Mouse (Mus musculus) fat pad, adult 2 months (tissue): ENCODE data around the gene Maff.
A peak's percentile ranks its signal among the peaks of the same experiment; 100 is the strongest.

Source experiments
- DNase-seq: peaks from one replicate; pipeline ENCODE4 v3.0.0-alpha.2; 2011; ENCODE audit warnings: low read depth, low spot score; ENCODE audit errors: extremely low read depth

The Maff gene

DNA sequence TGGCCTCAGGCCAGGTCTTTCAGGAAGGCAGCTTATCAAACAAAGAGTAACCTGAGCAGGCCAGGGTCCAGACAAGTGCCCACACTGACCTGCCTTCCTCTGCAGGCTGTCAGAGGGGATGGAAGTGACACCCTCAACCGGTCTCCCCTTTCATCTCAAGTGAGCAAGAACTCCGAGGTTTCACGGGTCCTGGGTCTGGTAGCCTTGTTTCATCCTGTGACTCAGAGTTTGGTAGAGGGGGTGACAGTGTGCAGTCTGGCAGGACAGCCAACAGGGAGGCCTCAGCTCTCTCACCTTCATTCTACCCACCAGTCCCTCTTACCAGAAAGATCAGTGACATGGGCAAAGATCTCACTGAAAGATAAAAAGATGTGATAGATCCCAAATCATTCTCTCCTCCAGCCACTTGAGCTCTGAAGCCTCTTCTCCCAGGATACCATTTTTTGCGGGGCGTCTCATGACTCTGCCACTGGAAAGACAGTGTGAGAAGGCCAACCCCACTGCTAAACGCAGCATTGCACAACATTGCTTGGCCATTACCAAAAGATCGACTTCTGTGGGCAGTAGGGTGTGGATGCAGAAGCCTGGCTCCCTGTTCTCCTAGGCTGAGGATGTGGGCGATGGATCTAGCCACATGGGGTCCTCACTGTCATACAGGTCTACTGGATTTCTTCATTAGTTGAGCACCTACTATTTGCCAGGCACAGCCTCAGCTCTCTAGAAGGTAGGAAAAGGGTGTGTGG lies at the start of gene Maff:
Maff (plus strand) TSS at position 571 of the 743 bp plus-strand sequence.
- DNase-seq: no peak

DNA sequence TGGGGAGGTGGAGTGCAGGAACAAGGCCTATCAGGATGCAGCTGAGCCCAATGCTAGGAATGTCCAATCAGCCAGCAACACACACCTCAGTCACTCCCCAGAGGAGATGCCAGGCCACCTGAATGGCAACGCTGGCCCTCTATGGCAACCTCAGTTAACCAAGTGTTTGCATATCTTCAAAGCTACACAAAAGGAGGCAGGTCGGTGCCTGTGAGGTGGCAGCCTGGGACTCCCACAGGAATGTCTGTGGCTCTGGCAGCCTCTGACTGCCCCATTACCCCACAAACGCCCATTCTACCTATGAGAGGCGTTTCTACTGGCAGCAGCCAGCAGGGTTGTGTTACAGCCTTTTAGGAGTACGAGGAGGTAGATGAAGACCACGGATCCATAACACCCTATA lies 47.9 kb upstream of the Maff start:
- peak; percentile 25 for DNase-seq

DNA sequence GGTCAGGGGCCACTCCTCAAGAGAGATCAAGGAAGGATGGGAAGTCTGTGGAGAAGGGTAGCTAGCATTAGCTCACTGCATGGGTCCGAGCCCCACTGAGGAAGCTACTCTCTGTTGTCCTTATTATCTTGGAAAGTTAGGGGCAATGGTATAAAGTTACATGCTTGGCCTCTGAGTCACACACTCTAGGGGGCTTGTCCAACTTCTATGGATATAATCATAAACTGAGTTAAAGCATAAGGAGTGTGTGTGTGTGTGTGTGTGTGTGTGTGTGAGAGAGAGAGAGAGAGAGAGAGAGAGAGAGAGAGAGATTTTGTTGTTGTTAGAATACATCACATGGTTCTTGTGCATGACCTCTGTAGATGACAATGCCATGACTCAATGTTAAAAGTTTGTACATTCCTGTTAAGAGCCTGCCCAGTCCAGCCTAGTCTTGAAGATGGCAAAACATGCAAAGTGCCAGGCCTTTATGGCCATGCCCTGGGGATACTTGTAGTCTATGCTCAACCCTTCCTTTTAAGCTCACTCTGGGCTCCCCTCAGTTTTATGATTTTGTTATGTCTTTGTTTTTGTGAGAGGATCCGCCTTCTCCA lies 46.8 kb upstream of the Maff start:
- peak; percentile 56 for DNase-seq

DNA sequence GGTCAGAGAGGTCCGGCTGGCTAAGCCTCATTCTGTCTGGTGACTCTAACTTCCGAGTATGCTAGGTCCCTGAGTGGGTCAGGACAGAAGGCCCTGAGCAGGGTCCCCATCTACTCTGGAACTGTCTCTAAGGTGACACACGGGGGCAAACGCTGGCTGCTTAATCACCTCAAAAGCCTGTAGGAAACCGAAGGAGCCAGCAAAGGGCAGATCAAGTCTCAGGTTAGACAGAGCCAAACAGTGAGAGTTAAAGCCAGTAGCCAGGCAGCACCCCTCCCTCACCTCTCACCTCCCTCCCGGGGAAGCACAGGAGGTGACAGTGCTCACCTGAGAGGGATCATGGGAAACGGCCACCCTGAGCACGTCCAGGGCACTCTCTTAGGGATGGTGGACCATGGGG lies 42.7 kb upstream of the Maff start:
- DNase-seq: no peak

DNA sequence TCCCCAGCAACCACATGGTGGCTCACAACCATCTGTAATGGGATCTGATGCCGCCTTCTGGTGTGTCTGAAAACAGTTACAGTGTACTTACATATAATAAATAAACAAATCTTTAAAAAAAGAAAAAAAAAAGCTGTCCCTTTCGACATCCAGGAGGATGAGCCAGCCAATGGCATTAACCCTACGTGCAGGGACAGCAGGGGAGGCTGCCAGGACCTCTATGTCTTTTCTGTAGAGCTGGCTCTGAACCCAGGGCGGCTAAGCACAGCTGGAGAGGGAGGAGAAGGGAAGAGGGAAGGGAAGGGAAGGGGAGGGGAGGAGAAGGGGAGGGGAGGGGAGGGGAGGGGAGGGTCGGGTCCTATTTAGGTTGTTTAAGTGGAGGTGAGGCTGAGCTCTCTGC lies 41.6 kb upstream of the Maff start:
- DNase-seq: no peak

DNA sequence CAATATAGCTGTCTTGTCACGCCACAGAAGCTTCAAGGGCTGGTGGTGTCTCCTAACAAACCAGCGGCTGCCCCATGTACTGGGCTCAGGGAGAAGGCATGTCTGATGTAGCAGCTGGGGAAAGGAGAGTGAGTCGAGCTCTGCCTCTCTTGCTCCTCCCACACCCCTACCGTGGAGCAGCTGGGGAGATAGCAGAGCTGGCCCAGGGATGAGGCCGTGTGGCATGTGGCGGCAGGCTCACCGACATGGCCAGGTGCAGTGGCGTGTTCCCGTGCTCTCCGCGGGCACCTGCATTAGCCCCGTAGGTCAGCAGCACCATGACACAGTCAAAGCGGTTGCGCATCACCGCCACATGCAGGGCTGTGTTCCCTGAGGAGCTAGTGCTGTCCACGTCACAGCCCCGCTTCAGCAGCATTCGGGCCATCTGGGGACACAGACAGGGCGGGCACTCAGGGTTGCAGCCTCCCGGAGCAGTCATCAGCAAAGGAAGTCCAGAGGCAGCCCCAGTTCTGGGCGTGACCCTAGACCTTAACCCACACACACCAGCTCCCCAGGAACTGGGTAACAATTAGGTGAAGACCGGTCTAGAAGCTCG lies 40.3 kb upstream of the Maff start:
- no peak for DNase-seq

DNA sequence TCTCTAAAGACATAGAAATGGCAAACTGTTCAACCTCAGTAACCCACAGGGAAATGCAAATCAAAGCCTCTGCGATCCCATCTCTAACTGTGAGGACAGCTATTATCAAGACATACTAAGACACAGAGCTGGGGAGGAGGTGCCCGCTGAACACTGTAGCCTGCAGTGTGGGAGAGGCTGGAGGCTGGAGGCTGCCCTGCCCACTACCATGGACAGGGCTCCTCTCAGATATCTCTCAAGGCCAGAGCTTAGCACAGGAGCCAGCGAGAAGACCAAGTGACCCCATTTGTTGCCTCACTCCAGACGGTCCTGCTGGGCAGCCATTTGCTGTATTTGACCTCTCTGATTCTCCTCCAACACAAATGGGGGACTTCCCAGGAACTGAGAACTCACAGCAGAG lies 38.6 kb upstream of the Maff start:
- DNase-seq: no peak

DNA sequence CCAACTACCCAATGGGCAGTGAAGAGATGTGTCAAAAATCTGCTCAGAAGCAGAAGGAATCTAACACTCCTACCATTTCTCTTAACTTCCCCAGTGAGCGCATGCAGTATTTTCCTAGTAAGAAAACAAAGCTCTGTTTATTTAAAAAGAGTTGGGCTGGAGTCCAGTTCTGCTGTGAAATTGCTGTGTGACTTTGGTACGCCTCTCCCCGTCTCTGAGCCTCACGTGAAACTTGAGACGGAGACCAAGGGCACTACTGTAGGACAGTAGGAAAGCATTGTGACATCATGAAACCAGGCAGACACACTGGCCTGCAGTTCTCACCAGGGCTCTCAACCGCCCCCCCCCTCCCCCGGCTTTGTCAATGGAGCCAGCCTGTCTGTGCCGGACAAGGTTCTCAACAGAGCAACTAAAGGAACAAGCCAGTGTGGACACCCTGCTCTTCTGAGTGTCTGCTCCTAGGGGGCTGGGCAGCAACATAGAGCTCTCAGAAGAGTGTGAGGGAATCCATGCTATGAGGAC lies 32.5 kb upstream of the Maff start:
- DNase-seq: no peak

DNA sequence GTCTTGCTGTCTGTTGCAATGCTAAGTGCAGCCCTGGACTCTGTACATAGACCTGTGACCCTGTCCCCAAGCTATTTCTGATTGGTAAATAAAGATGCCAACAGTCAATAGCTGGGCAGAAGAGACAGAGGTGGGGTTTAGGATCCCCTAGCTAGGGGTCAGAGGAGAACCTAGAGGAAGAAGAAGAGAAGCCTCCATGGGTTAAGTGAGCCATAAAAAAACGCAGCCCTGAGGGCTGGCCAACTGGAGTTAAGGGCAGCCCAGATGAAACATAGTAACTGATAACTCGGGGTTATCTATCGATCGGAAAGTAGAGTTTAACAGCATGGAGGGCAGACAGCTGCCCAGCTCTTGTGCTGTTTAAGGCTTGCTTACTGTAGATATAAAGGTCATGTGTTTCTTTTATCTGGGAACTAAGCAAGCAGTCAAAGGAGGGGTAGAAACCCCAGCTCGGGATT lies 24.7 kb upstream of the Maff start:
- no peak for DNase-seq

DNA sequence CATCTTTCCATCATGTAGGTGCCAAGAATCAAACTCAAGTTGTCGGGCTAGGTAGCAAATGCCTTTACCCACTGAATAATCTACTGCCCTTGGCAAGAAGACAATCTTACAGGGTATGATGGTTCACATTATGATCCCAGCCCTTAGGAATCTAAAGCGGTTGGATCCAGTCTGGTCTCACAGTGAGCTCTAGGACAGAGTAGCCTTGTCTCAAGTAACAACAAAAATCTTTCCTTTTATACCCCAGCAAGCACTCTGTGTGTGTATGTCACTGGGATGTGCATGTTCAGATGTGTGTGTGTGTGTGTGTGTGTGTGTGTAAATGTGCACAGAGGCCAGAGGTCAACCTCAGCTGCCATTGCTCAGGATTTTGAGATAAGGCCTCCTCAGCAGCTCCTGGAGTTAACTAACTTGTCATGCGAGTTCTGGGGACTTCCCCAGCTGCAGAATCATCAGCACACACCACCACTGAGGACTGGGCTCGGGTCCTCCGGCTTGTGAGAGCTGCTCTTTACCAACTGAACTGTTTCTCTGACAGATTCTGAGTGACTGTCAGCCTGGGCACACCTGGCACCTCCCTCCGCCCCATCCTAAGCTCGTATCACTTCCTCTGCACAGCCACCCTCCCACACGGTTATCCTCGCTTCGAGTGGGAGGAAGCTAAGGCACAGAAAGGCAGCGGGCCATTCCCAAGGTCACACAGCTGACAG lies 24.0 kb upstream of the Maff start:
- no peak for DNase-seq

DNA sequence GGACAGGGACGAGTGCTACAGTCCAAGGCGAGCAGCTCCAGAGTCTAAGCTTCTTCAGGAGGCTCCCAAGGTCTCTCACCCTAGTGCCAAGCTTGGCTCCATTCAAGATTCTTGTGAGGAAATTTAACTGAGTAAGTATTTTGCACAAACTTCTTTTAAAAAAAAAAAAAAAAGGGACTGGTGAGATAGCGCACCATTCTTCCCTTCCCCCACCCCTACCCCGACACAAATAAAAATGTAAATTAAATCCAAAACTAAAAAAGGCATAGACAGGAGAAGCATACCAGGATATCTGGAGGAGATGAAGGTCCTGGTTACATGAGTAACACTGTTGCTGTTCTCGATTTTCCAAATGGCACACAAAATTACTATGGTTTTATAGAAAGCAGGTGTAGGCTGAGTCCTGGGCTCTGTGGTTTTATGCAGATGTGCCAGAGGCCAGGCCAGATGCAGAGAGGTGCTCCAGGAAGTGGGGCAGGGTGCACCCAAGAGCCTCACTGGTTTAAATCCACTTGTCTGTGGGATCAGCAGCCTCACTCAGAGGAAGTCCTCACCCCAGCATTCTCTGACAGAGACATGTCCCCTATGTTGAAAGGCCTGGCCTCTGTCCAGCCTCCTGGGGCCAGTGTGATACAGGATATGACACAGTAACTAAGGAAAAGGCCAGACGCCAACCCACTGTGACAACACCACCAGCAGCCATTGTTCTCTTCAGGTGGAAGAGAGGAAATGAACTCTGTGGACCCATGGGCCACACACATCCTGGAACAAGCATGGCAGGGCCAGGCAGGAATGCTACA lies 23.2 kb upstream of the Maff start:
- DNase-seq: no peak

DNA sequence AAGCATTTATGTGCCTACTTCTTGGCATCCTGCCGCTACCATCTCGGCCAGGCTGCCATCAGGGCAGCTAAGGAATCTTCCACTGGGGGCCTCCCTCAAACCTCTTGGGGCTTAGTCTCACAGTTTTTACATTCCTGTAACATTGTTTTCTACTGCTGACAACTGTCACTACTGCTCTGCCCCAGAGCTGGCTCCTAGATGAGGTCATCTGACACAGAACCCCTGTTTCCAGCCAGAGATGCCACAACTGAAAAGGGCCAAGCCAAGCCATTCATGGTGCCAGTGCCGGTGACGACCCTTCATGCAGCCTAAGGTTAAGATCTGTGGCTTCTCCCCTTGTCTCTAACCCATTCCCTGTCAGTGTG lies 22.6 kb upstream of the Maff start:
- no peak for DNase-seq

DNA sequence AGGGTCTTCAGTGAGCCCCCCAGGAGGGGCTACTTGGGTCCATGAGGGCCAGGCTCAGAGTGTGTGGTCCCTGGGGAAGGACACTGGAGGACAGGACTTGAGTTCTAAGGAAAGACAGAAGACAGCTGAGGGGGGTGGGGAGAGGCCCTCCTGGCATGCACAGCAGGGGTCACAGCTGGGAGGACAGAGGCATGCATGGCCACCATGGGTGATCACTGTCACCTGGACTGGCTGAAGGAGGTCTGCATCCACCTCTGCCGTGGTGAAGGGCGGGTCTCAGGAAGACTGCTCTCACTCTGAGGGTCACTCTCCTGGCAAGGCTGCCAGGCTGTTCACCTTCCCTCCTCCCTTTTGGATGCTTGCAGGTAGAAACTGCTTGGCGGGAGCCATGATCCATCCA lies 22.0 kb upstream of the Maff start:
- DNase-seq: no peak

DNA sequence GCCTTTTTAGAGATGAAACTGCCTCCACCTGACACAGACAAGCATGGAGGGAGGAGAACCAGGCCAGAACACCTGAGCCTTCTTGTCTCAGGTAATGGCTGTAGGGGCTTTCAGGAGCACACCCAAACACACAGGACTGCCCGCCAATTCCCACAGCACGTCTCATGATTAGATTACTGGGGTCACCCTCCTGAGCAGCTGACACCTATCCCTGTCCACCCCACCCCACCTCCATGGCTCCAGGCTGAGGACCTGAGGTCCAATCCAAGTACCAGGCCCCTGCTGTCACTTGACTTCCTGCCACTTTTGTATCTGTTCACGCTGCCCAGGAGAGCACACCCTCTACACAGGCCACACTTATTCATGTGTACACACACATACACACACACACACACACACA lies 20.7 kb upstream of the Maff start:
- no peak for DNase-seq

DNA sequence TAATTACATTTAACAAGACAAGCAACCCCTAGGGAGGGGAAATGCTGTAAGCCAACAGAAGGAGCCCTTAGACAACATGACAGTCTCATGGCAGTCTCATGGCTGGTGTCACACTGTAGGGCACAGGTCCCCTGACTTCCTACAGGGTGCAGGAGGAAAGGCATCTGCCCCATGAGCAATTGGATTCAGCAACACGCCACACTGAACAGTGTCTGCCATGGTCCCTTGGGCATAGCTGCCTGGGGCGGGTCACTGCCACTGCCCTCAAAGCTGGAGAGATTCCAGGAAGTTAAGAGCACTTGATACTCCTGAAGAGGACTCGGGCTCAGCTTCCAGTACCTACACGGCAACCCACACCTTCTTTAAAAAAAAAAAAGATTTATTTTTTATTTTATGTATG lies 20.2 kb upstream of the Maff start:
- DNase-seq: no peak

DNA sequence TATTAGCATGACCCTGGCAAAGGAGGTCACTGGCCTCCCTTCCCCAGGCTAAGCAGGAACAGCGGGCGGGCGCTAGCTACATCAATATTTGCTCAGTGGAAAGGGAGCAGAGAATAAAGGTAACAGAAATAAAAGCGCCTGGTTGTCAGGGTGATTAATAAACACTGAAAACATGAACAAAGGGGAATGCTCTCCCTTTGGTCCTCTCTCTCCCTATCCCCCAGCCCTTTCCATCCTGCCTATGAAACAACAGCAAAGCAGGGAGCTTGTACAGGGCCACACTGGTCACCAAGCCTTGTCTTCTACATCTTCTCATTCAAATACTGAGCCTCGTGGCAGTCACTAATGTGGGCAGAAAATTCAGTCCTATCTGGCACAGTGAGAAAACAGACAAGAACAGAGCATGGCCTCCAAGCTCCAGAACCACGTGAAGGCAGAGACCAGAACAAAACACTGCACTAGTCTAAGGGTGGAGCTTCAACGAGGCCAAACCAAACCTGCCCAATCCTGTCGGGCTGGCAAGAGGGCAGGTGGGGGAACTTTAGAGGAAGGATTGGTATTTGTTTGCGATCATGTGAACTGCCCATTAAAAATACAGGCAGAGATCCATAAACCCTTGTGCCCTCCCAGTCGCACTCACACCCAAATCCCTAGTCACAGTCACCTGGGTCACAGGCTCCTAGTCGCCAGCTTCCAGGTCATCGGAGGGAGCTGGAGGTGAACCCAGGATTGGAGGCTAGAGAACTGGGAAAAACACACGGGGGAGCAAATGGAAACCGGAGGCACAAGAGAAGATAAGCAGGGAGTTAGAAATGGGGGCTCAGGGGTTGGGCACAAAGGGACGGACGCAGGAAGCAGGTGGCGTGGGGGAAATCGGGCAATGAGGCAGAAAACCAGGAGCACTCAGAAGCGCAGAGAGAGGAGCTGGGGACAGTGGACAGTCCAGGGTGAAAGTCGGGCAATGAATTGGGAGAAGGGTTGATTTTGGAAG lies 19.2 kb upstream of the Maff start:
- peak; percentile 74 for DNase-seq

DNA sequence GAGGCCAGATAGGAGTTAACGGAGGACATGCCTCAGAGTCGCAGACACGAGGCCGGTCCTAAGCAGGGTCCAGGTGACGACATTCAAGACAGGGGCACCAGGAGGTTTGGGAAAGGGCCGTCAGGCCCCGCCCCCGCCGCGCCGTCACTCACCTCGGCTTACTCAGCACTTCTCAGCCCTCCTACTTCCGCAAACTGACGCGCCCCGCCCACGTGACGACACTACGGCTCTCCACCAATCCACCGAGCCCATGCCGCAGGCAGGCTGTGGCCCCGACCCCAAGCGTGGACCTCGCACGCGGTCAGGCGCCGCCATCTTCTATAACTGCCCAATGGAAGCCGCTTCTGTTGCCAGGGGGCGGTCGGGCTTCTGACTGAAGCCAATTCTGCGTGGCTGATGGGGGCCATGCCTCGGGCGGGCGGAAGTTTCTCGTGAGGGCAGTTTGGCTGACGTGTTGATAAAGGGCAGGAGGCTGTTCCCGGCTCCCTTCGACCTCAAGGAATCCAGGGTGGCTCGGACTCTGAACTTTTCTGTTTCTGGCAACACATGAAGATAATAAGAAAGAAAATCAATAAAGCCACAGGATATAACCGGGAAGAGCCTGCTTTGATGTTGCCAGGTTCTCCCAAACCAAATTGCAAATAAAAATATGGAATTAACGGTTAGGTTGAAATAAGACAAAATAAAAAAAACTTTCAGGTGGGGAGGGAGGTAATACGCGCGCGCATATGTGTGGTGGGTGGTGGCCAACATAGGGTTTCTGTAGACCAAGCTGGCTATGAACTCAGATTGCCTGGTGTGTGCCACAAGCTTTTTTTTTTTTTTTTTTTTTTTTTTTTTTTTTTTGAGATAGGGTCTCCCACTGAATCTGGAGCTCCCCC lies 18.1 kb upstream of the Maff start, which contains the start of gene Pla2g6:
Pla2g6 (minus strand) TSS at position 333 of the 881 bp plus-strand sequence.
- DNase-seq: peak; percentile 68

DNA sequence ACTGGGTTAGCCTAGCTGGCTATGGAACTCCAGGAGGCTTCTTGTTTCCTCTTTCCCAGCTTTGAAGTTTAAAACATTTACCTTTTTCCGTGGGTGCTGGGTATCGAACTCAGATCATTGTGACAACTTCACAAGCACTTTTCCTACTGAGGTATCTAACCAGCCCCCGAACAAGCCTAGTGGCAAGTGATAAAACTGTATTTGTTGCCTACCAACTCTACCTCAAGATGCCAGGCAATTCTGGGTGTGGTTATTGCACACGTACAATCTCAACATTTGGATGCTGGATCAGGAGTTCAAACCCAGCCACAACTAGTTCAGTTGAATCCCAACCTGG lies 17.5 kb upstream of the Maff start:
- DNase-seq: no peak
